Mouse (Mus musculus) heart, adult 2 months (tissue): ENCODE results near the gene Thap8.

Experiments
- CTCF ChIP-seq: fragments of 200-600 bp; IDR thresholded peaks from 2 replicates; pipeline ENCODE4 v1.8.1; 2022; ENCODE audit warnings: antibody characterized with exemption, mild to moderate bottlenecking, moderate library complexity
- POLR2A ChIP-seq: fragments of 200-500 bp; IDR thresholded peaks from 2 replicates; pipeline ENCODE4 v1.6.1; 2011; ENCODE audit warnings: mild to moderate bottlenecking, low read depth, low read length, control low read depth; ENCODE audit not compliant: insufficient read depth

- no peak for TF ChIP-seq POLR2A
- no peak for TF ChIP-seq CTCF
Observed at GRCm38 (mm10) chr7:30297266-30297665, 17.4 kb downstream of the Thap8 start.
